Comparison of ENCODE assay signal across 28 mouse cellular contexts in the genomic region with DNA sequence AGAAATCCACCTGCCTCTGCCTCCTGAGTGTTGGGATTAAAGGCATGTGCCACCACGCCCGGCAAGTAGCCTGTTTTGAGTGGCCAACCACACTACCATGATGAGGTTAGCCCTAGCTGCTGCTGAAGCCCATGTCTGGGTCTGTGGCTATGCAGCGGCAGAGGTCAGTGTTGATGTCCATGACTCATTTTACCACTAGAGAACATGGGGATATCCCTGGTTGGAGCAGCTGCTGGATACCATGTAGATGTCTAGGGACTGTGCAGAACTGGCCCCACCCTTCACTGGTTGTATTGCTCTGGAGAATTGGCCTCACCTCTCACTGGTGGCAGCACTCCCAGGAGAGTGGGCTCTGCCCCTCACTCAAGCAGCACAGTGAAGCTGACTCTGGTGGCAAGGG. TPM values are rescaled to one million over a fixed set of nuclear protein-coding genes. Genes with fewer than 3 reads are reported as not detected.
DNase-seq lines count a peak whose midpoint lies in the region; ATAC-seq and TF ChIP-seq lines count a peak whose summit lies in the region.
"Had no signal": no experiment of that assay in that cellular context is flagged by ENCODE, and none has a peak within 500 bp of the region (broad histone marks: within the 10 kb centered on the region; RNA-seq: fewer than 3 reads in every experiment).

No protein-coding gene starts in this region.

- H3K27ac ChIP-seq in heart, embryonic 11.5 days (ENCODE audit: low read depth, low read length): no peak overlapping the region
- H3K27ac ChIP-seq in lung, postnatal 0 days (ENCODE audit: low read length): no peak overlapping the region
- no peak overlapping the region for H3K27ac ChIP-seq in stomach, embryonic 14.5 days (ENCODE audit: low read length)
- H3K27ac ChIP-seq: embryonic facial prominence, embryonic 10.5 days; embryonic facial prominence, embryonic 13.5 days; heart, embryonic 15.5 days; hindbrain, embryonic 14.5 days; hindbrain, postnatal 0 days had no signal

- TF ChIP-seq EP300 in lung, postnatal 0 days (IDR thresholded peaks at IDR 0.05): no peak

- intact Hi-C loops in heart, postnatal 14 days (cut with DNase I): no loop called here

- no peak overlapping the region for H3K4me2 ChIP-seq in heart, embryonic 11.5 days
- H3K4me2 ChIP-seq in lung, postnatal 0 days (replicated peaks; ENCODE audit: low read depth, low read length): no peak overlapping the region
- no peak overlapping the region for H3K4me2 ChIP-seq in stomach, embryonic 14.5 days (replicated peaks; ENCODE audit: low read depth, low read length)
- H3K4me2 ChIP-seq: embryonic facial prominence, embryonic 13.5 days; heart, embryonic 12.5 days; heart, embryonic 15.5 days; hindbrain, embryonic 14.5 days had no signal

- H3K27me3 ChIP-seq in heart, embryonic 11.5 days (ENCODE audit: control insufficient read depth, insufficient read depth, low read length): no peaks in the 10 kb centered on the region
- H3K27me3 ChIP-seq in lung, postnatal 0 days (replicated peaks; ENCODE audit: insufficient read depth, low read length): no peaks in the 10 kb centered on the region
- no peaks in the 10 kb centered on the region for H3K27me3 ChIP-seq in stomach, embryonic 14.5 days (ENCODE audit: control insufficient read depth, insufficient read depth, low read length)
- H3K27me3 ChIP-seq: embryonic facial prominence, embryonic 13.5 days; heart, embryonic 12.5 days; heart, embryonic 15.5 days had no signal

- H3K9me3 ChIP-seq in heart, embryonic 11.5 days (replicated peaks; ENCODE audit: control insufficient read depth, low read length): no peaks in the 10 kb centered on the region
- H3K9me3 ChIP-seq in lung, postnatal 0 days (ENCODE audit: low read length): no peaks in the 10 kb centered on the region
- H3K9me3 ChIP-seq in stomach, embryonic 14.5 days (ENCODE audit: control insufficient read depth, low read depth, low read length): no peaks in the 10 kb centered on the region
- H3K9me3 ChIP-seq: embryonic facial prominence, embryonic 10.5 days; embryonic facial prominence, embryonic 13.5 days; heart, embryonic 12.5 days; heart, embryonic 15.5 days had no signal

- no peak overlapping the region for H3K9ac ChIP-seq in heart, embryonic 11.5 days (ENCODE audit: low read depth, low read length)
- no peak overlapping the region for H3K9ac ChIP-seq in lung, postnatal 0 days (replicated peaks; ENCODE audit: low read depth)
- H3K9ac ChIP-seq in stomach, embryonic 14.5 days (replicated peaks; ENCODE audit: low read depth, low read length): no peak overlapping the region
- H3K9ac ChIP-seq: embryonic facial prominence, embryonic 13.5 days; forebrain, postnatal 0 days; heart, embryonic 12.5 days; heart, embryonic 15.5 days; hindbrain, embryonic 14.5 days had no signal

- WGBS in heart, embryonic 11.5 days (ENCODE audit: insufficient replicate concordance): 92% methylated on average over 3 of the region's 3 CpGs
- 96% methylated on average over 3 of the region's 3 CpGs for WGBS in lung, postnatal 0 days
- 96% methylated on average over 3 of the region's 3 CpGs for WGBS in stomach, embryonic 14.5 days

- ATAC-seq in heart, embryonic 11.5 days (replicated peaks; ENCODE audit: insufficient number of reproducible peaks, low FRiP score, low TSS enrichment): 0 out of 2 replicates have a peak, but pooled peaks have one; percentile 14
- ATAC-seq in lung, postnatal 0 days: peak; percentile 26; the same call in 1 of the 2 replicates
- ATAC-seq in stomach, embryonic 14.5 days (ENCODE audit: insufficient number of reproducible peaks, insufficient read depth, low FRiP score, low read depth): 0 out of 2 replicates have a peak, but pooled peaks have one; percentile 14
- ATAC-seq: CD4-positive, CD25-positive, alpha-beta regulatory T cell, adult 4 months; forebrain, embryonic 14.5 days; forebrain, postnatal 0 days; hindbrain, postnatal 0 days; inflammation-experienced regulatory T-cells, adult 6 months had no signal

- no peak for DNase-seq in heart, postnatal 14 days
- no peak for DNase-seq in lung, postnatal 0 days (ENCODE audit: low spot score)
- no peak for DNase-seq in lung, postnatal 4 days
- peak; percentile 55 for DNase-seq in 416B (ENCODE audit: low read depth)
- no peak for DNase-seq in retina, embryonic 14.5 days (ENCODE audit: low spot score)
- DNase-seq in cerebellum, postnatal 4 days (ENCODE audit: low spot score in 2 of 2): no peak
- DNase-seq: B cell, adult 2 months; cerebellum, adult 11 months; cerebellum, adult 2 months; cerebellum, adult 9-11 months; cerebellum, postnatal 25 days; embryo, embryonic 11 days; forebrain, postnatal 0 days; gastrocnemius, postnatal 25 days; heart, postnatal 10 days; heart, postnatal 4 days had no signal

- no peak for TF ChIP-seq CTCF in lung, postnatal 0 days (IDR thresholded peaks at IDR 0.05)

- no peaks in the 10 kb centered on the region for H3K36me3 ChIP-seq in heart, embryonic 11.5 days (ENCODE audit: control insufficient read depth, insufficient read depth, low read length)
- no peaks in the 10 kb centered on the region for H3K36me3 ChIP-seq in lung, postnatal 0 days (ENCODE audit: insufficient read depth, low read length)
- H3K36me3 ChIP-seq in stomach, embryonic 14.5 days (ENCODE audit: control insufficient read depth, insufficient read depth, low read length): no peaks in the 10 kb centered on the region
- H3K36me3 ChIP-seq: embryonic facial prominence, embryonic 10.5 days; embryonic facial prominence, embryonic 13.5 days; heart, embryonic 12.5 days; heart, embryonic 15.5 days had no signal

- H3K4me1 ChIP-seq in heart, embryonic 11.5 days (ENCODE audit: control insufficient read depth, insufficient read depth, low read length): peaks cover 15% of the 10 kb centered on the region
- 0 out of 2 replicates have a peak, but pooled peaks cover 2% of the 10 kb centered on the region for H3K4me1 ChIP-seq in lung, postnatal 0 days (ENCODE audit: insufficient read depth, low read depth, low read length)
- H3K4me1 ChIP-seq in stomach, embryonic 14.5 days (ENCODE audit: control insufficient read depth, insufficient read depth, low read length): peaks cover 12% of the 10 kb centered on the region; the same call in 1 of the 2 replicates

- H3K4me3 ChIP-seq in heart, embryonic 11.5 days (ENCODE audit: low read depth, low read length): no peak overlapping the region
- no peak overlapping the region for H3K4me3 ChIP-seq in lung, postnatal 0 days (ENCODE audit: low read depth, low read length)
- no peak overlapping the region for H3K4me3 ChIP-seq in stomach, embryonic 14.5 days (ENCODE audit: low read depth, low read length)
- H3K4me3 ChIP-seq: embryonic facial prominence, embryonic 10.5 days; embryonic facial prominence, embryonic 13.5 days; erythroblast, embryonic 14.5 days; heart, embryonic 12.5 days; heart, embryonic 15.5 days had no signal

RNA-seq across cellular contexts. Expression of gene Sinhcaf, which starts 28.8 kb away (rescaled TPM):
- 104 and 113 TPM in 2 replicates for polyA plus RNA-seq in heart, embryonic 11.5 days (2014; fragmentation: Nextera tagmentation; extraction: Ambion mirVana)
- 1 to 10 TPM; 6.4 to 6.9 TPM for total RNA-seq in heart, postnatal 14 days (2021)
- 46.3 and 47.8 TPM in 2 replicates for polyA plus RNA-seq in lung, postnatal 0 days (2015; fragmentation: Nextera tagmentation; extraction: Ambion mirVana)
- 118 and 129 TPM in 2 replicates for polyA plus RNA-seq in stomach, embryonic 14.5 days (2014; fragmentation: Nextera tagmentation; extraction: Ambion mirVana)
